Mouse (Mus musculus) ZHBTc4 (cell line): ENCODE measurements at regions not wholly inside any gene's neighbourhood (a gene's known extent, or its start where the extent isn't known, plus 50 kb on each side); places are given as distances from the start of the nearest gene placed in this dataset.

ENCODE experiments used
- DNase-seq: peaks from one replicate; pipeline ENCODE4 v3.0.0-alpha.2; 2011; ENCODE audit warnings: low read depth, low spot score

DNA sequence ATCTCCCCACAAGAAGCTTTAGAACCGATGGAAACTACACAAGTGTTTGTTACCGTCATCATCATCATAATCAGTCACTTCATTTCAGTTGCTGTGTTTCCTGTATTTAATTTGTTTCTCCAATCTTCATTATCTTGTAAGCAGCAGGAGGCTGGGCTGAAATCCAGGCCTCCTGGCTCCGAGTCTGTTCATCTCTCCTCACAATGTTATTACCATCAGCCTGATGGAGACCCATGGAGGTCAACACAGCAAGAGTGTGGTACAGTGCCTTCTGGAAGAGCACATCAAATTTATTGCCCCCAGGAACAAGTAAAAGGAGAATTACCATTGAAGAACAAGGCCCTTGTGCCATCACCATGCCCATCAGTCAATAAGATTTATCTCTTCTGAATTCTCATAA lies 576.3 kb upstream of the Cdh11 start:
- DNase-seq, result no peak

DNA sequence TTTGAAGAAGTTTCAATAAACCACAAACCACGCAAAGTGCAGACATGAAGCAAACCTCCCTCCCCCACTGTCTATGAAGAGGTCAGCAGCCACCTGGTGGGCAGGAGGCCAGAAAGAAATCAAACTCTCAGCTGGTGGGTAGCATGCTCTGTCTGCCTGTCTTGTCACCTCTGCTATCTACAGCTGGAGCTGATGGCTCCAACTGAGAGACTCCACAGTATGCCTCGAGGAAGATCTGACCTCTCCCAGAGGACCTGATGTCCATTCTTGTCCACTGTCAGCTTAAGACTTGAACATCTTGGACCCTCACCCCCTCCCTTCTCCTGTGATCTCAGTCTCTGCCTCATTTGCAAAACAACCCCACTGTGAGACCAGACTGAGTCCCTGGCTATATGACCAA lies 585.0 kb upstream of the Cdh11 start:
- no peak for DNase-seq

DNA sequence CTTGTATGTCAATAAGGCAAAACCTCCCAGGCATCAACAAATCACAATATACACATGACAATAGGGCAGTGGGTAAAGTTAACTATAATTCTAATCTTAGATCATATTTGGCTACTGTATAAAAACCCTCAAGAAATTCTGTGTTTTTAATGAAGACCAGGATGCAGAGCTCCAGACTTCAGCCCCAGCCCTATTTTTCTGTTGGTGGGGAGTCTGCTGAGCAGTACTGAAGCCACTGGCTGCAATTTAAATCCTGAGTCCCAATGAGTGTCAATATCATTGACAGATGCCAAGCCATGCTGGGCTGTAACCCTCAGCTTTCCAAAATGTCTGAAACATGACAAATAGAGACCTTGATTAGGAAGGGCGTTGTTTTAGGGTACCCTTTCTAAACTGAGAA lies 587.6 kb upstream of the Cdh11 start:
- DNase-seq, result no peak

DNA sequence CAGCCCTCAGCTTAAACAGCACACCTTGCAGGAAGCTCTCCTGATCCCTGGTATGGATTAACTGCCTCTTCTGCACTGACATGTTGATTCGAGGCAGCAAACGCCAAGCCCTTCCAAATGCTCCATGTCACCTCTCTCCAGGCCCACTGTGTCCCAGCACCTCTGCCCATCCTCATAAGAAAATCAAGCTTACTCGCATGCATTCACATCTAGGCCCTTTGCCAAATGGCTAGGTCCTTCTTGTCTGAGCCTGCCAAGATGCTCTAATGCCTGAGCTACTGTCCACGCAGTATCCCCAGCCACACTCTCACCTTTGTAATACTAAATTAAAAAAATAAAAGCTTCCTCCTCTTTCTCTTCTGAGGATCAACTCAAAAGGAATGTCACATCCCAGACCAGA lies 588.7 kb upstream of the Cdh11 start:
- DNase-seq, result no peak

DNA sequence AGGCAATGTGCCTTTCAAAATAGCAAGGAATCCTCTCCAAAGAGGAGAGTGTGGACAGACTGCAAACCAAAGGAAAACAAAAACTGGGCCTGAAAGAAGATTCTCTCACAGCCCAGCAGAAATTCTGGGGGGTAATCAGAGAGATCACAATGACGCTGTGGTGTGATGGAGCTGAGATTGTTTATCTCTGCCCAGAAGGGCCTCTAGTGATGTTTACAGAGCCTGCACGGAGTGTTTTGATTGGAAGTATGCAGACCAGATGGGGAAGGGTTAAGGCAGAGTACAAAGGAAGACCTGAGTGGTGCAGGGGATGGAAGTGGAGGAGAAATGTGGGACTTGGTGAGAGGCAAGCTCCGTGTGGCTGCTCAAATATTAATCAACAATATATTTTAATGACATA lies 593.1 kb upstream of the Cdh11 start:
- no peak for DNase-seq

DNA sequence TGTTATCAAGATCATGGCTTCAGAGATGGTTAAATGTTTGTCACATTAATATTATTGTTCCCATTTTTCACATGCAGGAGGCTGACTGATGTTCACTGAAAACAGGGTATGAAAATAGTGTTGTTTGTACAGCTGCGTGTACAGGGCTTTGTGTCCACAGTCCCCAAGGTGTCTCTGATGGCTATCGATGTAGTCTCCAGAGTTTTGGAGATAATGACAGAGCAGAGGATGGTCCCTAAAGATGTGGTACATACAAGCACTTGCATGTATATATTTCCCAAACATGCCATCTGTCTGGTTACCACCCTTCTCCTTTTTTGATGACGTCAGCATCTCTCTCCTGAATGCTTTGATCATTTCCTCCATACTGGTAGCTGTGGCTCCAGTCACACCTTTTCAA lies 596.1 kb upstream of the Cdh11 start:
- DNase-seq, result no peak

DNA sequence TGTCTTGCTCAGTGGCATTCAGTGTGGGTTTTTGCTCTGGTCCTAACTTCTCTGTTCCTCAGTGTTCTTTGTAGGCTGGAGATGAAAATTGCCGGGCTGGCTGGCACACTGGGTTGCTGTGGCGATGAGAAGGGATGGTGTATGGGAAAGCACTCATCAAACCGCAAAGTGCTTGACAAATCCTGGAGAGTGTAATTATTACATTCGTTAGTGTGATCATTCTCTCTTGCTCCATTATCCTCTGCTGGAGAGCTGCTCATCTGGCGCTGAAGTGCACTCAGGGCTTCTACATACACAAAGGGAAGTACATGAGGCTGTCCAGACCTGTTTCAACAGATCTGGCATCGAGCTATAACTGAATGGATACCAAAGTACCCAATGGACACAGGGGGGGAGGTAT lies 605.9 kb upstream of the Cdh11 start:
- no peak for DNase-seq

DNA sequence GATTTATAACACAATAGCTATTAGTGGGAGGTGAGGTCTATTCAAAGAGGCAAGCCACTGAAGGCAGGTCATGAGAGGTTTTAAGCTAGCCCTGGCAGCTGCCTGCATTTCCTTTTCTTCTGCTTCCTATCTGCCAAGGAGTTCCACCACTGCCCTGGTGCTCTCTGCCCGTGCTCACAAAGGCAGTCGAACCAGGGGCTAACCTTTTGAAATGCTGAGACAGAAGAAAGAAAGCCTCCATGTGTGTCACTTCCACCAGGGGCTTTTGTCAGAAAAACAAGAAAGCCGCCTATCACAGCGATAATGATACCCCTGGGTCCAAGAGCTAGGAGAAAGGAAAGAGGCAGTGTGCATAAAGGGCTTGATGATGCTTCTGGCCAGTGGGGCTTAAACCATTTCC lies 609.9 kb upstream of the Cdh11 start:
- DNase-seq, result no peak

DNA sequence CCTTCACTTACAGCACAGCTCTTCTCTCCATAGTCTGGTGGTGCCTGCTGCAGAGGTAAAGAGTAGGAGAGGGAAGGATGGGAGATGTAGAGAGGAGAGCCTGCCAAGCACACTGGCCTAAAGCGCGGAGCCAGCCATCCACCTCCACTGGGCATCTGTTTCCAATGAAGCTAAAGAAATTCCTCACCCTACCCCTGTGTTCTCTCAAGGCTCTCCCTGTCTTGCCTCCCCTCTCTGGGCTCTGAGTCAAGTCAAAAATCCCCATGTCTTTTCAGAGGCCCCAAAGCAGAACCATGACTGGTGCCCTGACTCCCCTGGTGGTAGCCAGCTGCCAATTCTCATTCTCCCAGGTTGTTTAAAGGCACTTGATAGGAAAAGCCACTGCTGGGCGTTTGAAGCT lies 612.7 kb upstream of the Cdh11 start:
- no peak for DNase-seq

DNA sequence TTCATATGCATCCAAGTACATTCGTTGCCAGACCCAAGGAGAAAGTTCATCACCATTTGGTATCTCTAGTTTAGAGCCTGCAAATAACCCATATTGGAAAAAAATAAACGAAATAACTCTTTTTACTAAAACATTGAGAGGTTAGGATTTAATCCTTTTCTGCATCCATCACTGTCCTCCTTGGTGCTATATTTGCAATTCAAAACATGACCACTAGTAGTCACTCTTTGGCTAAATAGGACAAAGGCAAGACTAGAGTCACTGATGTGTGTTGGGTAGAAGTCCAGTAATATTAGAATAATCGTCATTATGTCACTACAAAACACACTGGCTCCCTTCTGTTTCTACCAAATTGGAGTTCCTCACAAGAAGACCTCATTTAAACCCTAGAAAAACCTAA lies 614.0 kb upstream of the Cdh11 start:
- DNase-seq, result peak; percentile 38

DNA sequence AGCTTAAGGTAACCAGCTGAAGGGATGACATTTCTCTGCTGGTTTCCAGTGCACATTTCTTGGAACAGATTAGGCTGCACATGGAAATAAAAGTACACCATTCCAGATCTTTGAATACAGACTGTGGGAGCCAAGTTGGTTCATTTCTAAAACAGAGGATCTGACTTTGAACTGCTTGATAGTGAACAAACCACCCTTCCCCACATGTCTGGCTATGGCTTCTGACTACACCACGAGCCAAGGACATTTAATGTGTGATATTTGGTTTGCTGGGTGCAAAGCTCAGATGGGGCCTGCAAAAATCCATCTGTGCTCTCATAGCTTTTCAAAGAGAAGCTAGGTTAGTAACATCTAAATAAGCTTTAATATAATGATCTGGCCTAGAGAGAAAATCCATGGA lies 614.7 kb upstream of the Cdh11 start:
- DNase-seq, result no peak

DNA sequence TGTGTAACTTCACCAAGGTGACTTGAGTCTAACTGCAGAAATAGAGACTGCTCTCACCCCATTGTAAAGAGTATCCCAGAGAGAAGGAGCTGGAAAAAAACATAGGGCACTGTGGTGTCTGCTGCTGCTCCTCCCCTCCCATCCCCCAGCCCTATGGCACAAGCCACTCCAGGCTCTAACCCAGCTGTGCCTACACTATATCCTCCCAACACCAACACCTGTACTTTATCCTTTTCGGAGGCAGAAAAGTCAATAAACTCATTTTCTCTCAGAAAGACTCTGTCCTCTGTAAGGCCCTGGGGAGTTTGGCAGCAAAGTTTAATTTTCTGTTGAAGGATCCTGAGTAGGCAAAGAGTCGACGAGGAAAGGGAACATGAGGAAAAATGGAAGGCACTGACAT lies 617.3 kb upstream of the Cdh11 start:
- no peak for DNase-seq

DNA sequence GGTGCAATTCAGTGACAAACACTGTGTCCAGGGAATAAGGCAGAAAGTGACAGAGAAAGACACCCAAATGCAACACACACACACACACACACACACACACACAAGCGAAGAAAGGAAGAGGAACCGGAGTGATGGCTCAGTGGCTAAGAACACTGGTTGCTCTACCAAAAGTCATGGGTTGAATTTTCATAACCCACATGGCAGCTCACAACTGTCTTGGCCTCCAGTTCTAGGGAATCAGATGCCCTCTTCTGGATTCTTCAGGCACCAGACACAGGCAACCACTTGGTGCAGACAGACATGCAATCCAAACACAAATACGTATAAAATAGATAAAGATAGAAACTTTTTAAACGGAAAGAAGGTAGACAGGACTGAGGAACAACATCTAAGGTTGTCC lies 618.4 kb upstream of the Cdh11 start:
- DNase-seq, result no peak

DNA sequence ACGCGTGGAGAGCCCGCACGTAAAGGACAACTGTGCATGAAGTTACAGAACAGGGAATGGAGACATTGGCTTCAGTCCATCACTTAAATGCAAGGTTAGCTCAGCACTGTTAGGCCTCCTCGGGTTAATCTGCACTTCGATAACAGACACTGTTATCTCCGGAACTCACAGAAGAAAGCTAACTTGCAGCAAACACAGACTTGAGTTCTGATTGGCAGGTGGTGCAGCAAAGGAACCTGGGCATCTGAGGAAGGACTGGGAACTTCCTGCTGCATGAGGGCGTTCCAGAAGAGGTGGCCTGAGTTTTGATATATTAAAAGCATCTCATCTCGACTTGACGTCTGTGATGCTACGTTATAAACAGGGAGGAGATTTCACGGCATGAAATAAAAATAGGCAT lies 620.3 kb upstream of the Cdh11 start:
- DNase-seq, result no peak

DNA sequence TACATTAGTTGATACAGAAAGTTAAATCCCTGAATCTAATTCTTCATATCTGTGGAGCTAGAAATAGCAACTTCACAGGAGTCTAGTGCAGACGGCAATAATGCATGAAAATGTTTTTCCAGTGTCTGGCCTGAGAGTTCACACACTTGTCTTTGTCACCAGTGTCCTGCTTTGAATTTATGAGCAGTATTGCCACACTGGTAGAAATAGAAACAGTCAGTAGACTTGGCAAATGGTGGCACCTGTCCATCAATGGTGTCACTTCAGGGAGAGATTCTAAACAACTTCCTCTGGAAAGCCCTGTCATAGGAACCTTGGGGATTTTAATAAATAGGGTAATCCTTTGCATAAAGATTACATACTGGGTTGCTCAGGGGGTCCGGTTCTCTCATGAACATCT lies 621.5 kb upstream of the Cdh11 start:
- no peak for DNase-seq

DNA sequence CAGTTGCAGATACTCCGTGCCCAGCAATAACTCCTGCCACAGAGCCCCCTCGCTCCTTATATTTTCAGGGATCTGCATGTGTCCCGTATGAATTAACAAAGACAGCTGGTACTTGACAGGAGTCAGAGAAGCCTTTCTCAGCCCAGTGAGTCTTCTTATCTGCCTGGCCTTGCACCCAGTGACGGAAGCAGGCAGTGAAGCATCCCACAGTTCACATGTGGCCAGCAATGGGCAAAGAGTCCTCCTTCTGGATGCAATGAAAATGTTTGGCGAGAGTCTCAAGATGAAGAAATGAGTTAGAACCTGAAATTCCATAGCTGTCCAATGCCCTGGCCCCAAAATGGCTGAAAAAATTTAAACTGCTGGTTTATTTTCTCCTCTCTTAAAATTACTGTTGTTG lies 622.2 kb upstream of the Cdh11 start:
- no peak for DNase-seq

DNA sequence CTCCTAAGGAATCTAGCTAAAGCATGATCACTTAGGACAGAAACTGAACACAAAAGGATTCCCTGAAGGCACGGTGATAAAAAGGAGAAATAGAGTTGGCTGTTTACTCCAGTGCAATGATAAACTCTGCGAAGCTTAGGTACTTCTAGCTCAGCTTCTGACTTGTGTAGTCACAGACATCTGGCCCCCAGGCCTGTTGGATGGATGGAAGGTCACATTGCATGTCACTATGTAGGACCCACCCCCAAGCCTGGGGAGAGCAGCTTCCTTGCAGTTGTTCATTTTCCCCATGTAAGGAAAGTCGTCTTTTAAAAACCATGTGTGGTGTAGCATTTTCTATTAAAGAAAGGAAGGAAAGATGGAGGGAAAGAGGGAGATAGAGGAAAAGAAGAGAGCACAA lies 623.0 kb upstream of the Cdh11 start:
- DNase-seq, result no peak

DNA sequence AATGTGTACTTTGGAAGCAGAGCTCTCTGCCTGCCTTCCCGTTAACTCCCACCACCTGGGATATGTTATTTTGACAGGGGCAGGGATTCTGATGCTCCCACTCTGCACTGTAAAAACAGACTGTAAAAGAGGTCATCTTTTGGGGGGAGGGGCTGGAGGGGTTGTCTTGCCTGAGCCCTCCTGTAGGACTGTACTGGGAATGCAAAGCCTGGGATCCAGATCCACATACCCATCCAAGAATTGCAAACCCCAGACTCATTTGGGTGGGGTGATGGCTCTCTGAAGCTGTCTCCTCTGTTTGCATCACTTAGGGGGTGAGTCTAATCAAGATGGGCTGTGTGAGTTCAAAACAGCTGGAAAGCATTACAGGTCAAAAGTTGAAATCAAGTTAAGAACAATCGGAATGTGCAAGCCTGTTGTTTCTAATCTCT lies 623.7 kb upstream of the Cdh11 start:
- DNase-seq, result peak; percentile 13

DNA sequence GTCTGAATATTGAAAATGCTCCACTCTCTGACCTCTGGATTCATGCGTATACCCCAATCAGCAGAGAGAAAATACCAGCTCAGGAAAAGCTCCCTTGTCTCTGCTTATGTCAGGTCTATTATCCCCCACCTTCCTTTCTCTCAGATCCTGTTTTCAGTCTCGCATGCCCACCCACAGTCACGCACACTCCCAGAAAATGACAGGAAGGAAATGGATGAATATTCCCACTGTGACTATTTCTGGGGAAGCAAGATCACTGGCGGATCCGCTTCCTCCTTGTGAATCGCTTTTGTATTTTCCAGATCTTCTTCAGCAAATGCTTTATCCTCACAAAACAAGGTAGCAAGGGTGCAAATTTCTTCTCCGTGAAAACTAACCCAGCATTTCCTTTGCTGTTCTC lies 627.3 kb upstream of the Cdh11 start:
- DNase-seq, result no peak

DNA sequence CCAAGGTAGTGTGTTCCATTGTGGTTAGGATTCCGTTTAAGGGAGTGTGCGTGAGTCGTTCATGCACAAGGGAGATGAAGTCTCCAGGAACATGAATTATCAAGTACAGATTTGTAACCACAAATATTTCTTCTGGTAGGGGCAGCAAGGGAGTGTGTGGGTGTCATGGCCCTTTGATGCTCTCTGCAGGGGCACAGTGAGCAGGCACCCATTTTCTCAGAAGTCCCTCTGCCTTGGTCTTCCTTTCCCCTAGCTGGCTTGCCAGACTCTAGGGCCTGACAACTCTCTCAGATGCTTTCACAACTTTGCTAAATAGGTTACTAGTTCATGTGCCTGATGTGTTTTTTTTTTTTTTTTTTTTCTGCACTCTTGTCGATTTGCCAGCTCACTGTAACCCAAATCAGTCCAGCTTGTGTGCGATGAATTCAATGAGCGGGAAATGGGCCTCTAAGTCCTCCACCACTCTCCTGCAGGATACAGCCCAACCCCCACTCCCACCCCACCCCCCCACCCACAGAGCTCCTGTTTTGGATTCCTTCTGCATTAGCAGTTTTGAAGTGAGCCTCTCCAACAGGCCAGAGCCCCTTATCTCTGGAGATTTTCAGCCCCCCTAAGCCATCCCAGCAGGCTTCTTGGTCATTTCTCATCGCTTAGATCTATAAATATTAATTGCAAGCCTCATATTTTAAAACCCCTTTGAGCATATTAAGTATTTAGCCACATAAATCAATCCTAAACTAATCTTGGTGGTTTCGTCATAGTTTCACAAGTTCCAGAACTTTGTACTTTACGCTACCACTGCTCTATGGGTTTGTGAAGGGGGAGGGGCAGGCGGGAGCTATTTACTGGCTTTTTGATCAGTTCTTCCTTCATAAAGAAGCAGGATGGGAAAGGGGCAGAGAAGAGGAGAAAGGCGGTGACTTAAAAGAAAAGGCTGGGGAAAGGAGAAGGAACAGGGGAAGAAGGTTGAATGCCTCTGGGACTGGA lies 628.4 kb upstream of the Cdh11 start:
- DNase-seq, result no peak

DNA sequence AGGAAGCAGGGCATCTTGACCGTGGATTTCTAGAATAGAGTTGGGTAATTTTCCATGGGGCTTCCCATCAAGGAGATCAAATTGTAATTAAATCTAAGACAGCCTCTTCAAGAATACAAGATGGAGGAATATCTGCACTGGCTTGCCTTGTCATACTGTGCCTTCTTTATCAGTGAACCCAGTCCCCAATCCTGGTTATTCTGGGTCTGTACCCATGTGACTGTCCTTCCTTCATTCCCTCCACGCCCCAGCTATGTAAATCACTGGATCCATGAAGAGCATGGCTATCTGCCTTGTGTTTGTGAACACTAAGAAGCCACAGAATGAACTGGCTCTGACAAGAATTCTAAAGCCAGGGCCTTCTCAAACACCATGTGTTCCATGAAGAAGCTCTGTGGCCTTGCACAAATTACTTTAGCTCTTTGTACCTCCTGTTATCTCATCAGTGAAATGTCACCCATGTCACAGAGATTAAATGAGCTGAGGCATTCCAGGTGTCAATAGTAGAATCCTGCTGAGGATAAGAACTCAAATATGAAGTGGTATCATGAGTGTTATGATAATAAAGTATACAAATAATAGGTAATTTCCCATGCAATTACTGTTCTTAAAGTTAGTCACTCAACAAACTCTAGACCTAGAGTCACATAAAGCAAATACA lies 637.0 kb upstream of the Cdh11 start:
- no peak for DNase-seq

DNA sequence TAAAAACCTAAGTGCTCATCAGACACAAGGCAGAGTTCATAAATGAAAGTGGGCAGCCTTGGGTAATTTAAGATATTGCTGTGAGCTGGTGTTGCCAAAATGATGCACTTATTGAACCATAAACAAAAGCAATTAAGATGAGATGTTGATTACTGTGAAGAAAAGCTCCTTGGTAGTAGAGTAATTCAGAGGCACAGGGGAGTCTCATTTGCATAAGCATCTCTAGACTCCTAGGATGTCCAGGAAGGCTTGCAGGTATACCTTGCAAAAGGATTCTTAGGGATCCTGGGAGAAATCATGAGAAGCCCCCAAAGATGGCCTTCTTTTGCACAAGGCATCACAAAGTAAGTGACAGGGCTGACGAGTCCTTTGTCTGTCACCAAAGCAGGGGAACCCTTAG lies 640.5 kb upstream of the Cdh11 start:
- no peak for DNase-seq

DNA sequence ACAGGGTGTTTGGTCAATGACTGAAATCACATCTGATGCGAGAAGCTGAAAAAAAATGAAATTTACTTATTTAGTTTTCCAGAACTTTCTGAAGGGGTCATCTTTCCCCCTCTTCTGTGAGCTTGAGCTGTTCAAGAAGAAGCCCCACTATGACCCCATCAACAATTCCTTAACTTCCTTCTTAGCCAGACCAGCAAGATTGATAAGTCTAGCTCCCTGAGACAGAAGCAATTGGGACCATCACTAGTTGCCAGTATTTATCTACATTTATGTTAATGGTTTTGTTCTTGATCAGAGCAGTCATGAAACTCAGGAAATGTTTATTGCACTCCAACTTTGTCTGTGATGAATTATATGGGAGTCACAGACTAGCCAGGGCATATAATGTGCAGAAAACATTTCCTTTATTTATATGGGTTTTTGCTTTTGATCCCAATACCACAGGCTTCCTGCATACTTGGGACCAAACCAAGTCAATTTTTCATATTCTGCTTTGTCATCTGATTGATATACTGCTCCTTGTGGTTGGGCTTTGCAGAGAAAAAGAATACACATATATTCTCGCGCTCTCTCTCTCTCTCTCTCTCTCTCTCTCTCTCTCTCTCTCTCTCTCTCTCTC lies 645.5 kb upstream of the Cdh11 start:
- no peak for DNase-seq
